Mouse (Mus musculus) ES-E14 (cell line): ENCODE data around the gene Sidt2.

Experiments used
- CHD2 ChIP-seq: IDR thresholded peaks from 2 replicates; pipeline ENCODE4 v1.6.1; 2014; ENCODE audit warnings: mild to moderate bottlenecking, low read depth, low read length, inconsistent platforms
- HCFC1 ChIP-seq: IDR thresholded peaks from 2 replicates; pipeline ENCODE4 v1.6.1; 2012; ENCODE audit warnings: low read length, inconsistent platforms, borderline replicate concordance; ENCODE audit not compliant: insufficient read depth
- MAFK ChIP-seq: IDR thresholded peaks from 2 replicates; pipeline ENCODE4 v1.6.1; 2014; ENCODE audit warnings: mild to moderate bottlenecking, low read depth, low read length, inconsistent platforms; ENCODE audit not compliant: insufficient read depth
- ZC3H11A ChIP-seq: IDR thresholded peaks from 2 replicates; pipeline ENCODE4 v1.6.1; 2012; ENCODE audit warnings: low read depth, mild to moderate bottlenecking, inconsistent platforms, low read length, borderline replicate concordance
- ZNF384 ChIP-seq: IDR thresholded peaks from 2 replicates; pipeline ENCODE4 v1.6.1; 2012; ENCODE audit warnings: low read depth, low read length, inconsistent platforms

- TF ChIP-seq MAFK (no peak), ZC3H11A (no peak), CHD2 (no peak), ZNF384 (no peak), HCFC1 (no peak)
Observed at GRCm38 (mm10) chr9:45954294-45955106, 558 bp downstream of the Sidt2 start.
